Mouse (Mus musculus): ENCODE measurements around the gene Zfp541.
A peak's percentile ranks its signal among the peaks of the same experiment; 100 is the strongest.

Gene Zfp541

DNA sequence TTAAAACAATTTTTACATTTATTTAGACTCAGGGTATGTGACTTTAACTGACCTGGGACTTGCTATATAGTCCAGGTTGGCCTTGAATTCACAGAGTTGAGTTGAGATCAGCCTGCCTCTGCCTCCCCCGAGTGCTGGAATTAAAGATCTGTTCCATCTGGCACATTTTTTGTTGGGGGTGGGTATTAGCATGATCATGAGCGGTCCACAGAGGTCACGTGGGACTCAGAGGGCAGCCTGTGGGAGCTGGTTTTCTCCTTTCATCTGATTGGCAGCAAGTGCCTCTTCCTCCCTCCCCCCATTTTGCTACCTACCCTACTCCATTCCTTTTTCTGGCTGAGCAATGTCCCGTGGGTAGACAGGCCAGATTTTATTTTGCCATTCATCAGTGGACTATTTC lies 19.0 kb downstream of the Zfp541 start:
- DNase-seq (ENCODE audit: low spot score in 2 of 2): no peak

DNA sequence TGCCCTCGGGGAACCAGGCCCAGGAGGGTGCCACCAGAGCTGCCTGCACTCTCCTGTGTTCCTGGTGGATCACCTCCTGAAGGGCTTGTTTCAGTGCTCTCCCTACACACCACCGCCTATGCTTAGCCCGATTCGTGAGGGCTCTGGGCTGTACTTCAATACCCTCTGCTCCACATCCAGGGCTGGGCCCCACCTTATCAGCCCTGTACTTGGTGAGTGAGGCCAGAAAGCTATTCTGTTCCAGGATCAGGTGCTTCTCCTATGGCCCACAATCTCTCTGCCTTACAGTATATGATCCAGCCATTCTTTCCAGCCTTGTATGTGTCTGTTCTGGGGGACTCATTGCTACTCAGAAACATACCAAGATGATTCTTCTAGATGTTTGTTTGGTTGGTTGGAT lies 21.7 kb downstream of the Zfp541 start:
- DNase-seq (ENCODE audit: low spot score in 2 of 2): no peak

DNA sequence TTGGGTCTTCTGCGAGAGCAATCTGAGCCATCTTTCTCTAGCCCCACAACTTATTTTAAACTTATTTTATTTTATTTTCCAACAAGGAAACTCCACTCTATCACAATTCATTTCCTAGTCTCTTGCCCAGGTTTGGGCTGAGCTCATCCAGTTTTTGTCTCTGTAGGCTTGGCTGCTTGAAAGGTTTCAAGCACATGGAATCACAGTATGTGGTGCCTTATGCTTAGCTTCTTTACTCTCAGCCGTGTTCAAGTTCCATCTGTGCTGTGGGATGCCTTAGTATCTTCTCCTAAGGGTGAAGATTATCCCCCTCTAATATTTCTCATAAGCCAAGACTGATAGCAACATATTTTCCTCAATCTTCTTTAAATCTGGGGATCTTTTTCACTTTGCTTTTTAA lies 26.0 kb downstream of the Zfp541 start:
- DNase-seq (ENCODE audit: low spot score in 2 of 2): no peak

DNA sequence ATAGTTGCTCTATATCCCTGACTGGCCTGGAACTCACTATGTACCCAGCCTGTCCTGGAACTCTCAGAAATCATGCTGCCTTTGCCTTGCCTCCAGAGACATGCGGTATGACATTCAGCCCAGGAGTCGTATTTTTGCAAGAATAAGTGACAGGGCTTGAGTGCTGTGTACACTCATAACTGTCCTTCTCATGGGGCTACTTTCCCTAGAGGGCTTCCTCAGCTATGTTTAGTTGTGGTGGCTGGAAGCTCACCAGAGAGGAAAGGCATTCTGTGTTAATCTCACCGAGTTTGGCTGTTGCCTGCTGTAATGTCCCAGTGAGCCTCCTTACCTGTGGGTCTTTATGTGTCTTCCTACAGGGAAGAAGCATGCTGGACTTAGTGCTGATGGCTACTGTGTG lies 33.0 kb downstream of the Zfp541 start:
- no peak for DNase-seq (ENCODE audit: low spot score in 2 of 2)

DNA sequence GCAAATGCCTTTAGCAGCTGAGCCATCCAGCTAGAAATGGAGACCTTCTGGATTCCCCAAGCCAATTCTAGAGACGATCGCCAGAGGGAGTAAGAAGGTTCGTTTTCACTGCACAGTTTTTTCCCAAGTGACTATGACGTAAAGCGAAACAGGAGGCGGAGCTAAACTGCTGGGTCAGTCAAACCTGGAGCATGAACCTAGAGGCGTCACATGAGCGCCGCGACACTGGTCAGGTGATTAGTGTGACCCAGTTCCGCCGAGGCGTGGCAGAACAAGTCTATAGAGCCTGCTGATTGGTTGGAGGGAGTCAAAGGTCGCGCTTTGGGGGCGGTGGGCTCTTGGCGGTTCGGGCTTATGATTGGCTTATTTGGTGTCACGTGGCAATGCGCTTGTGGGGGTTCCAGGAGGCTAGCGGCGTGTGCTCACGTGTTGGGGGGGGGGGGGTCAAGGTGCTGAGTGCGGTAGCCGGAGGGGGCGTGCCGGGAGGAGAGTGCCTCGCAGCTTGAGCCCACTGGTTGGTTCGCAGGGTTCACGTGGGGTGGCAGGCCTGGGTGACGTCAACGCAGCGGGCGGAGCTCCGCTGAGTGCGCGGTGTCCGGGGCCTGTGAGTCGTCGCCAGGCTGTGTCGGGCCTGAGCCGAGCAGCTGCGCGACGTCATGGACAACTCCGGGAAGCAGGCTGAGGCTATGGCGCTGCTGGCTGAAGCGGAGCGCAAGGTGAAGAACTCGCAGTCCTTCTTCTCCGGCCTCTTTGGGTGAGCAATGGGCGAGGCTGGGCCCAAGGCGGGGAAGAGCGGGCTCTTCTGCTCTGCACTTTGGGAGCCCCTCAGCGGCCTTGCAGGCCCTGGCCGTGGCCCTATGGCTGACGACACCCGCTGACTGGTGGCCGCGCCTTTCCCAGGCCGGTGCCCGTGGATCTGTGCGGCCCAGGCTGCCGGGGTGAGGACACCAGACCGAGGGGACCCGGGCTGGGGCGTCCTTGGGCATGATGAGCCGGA lies 36.7 kb downstream of the Zfp541 start, which contains the start of gene Napa:
Gene Napa (plus strand): TSS at position 438 of the 997 bp plus-strand sequence.
- DNase-seq (ENCODE audit: low spot score in 2 of 2): peak; percentile 98

DNA sequence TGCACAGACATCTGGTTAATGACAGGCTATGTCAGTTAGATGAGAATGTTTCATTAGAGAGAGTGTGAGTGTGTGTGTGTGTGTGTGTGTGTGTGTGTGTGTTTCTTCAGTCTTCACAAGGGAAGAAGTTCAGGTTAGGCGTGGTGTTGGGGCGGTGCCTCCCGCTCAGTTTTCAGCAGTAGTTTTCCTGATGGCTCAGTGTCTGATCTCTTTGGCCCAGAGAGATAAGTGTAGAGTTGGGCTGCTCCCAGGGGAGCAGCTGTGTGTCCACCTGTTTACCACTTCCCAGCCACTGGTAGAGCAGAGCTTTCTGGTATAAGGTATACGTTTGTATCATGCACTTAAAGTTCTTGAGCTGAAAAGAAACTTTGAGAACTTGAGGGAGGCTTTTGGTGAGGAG lies 38.3 kb downstream of the Zfp541 start:
- no peak for DNase-seq (ENCODE audit: low spot score in 2 of 2)

DNA sequence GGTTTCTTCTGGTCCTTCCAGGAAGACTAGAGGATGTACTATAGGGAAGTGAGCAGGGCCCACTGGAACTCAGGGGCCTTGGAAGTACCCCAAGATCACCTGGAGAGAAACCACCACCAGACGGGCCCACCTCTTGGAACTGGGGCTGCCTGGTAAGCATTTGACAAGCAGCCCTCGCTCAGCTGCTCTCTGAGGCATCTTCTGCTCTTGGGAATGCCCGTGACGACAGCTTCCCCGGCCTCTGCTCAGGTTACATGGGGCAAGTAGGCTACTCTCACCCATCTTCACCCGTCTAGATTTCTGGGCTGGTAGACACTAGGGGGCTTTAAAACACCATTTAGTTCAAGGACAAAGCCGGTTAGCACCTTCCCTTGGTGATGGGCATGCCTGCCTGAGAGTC lies 39.5 kb downstream of the Zfp541 start:
- no peak for DNase-seq (ENCODE audit: low spot score in 2 of 2)

DNA sequence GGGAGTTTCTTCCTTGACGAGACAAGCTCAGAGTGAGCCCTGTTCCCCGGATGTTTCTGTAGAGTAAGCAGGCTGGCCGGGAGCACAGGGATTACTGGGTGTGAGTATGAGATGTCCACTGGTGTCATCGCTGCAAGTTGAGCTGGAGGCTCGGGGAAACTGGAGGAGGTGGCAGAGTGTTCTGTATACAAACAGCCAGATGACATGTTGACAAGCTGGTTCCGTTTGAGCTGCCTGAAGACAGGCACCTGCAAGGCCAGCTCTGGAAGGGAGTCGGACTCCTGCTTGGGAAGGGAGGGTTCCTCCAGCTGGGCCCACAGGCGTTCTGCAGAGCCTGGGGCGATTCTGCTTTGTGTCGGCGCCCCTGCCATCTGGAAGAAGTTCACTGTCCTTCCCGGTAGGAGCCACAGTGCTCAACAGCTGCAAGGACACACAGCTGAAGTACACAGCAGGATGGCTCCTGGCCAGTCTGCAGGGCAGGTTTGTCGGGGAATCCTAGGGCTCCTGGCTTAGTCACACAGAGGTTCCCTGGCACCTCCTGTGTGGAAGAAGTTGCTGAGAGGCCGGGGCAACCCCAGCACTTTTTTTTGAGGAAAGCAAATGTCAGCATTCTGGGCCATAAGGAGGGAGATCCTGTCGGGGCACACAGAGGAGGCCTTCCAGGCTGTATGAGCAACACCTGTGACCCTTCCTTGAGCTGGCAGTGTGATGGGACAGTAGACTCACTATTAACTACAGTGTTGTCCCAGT lies 40.3 kb downstream of the Zfp541 start:
- DNase-seq (ENCODE audit: low spot score in 2 of 2): no peak

DNA sequence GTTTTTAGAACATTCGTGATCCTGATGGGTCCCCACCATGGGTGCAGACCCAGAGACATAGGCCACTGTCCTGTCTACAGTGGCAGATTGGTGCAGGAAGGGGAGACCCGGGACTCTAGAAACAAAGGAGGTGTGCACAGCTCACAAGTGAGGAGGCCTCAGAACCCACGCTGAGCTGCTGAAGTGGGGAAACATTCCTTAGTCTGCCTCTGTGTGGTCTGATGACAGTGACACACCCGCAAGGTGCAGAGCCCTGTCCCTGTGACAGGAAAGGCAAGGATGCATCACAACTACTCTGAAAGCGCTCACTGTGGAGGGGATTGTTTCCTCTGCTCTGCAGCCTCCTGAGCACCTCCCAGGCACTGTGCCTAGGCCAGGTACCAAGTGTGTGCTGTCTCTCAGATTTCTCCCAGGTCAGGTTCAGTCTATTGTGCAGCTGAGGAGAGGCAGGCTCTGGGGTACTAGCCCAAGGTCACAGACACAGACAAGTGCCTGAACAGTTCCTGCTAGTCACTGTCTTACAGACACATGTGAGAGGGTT lies 41.1 kb downstream of the Zfp541 start:
- DNase-seq (ENCODE audit: low spot score in 2 of 2): no peak

DNA sequence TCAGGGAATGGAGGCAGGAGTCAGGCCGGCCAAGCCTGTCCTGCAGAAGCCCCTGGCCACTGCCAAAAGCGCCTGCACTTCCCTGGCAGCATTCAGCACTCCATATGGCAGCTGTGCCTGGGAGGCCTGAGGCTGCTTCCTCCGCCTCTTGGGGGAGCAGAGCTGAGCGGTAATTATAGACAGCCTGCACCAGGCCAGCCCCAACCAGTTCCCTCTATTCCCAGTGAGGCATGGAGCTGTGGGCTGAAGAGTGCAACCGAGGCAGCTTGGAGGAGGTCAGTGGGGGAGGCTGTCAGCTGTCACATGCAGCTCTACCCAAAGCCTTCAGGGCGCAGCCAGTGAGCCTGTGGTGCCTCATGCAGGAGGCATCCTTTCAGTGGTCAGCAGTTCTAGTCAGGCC lies 42.1 kb downstream of the Zfp541 start:
- no peak for DNase-seq (ENCODE audit: low spot score in 2 of 2)

DNA sequence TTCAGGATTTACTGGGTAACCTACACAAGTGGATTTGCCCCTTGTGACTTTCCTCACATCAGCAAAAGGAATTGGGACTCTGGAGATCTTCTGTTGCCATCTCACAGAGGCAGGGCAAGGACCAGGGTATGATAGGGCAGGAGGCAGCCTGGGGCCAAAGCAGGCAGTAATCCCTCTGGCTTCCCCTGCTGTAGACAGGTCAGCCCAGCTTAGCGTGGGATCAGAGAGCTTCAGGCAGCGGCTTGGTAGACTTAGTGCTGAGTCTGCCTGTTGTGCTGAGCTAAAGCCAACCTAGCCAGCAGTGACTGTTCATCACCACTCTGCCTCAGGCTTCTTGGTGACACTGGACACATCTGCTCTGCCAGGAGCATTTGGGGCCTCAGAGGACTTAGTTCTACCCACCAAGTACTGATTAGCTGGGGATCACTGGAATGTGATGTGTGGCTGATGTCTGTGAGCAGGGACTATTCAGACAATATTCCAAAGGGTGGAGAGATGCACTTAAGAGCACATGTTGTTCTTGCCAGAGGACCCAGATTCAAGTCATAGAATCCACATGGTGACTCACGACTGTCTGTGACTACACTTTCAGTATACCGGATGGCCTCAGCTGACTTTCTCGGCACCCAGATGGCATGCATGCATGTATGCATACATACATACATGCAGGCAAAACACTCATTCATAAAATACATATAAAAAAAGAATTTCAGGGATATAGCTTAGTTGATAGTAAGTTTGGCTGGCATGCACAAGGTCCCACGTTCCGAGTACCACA lies 43.2 kb downstream of the Zfp541 start:
- DNase-seq (ENCODE audit: low spot score in 2 of 2): no peak

DNA sequence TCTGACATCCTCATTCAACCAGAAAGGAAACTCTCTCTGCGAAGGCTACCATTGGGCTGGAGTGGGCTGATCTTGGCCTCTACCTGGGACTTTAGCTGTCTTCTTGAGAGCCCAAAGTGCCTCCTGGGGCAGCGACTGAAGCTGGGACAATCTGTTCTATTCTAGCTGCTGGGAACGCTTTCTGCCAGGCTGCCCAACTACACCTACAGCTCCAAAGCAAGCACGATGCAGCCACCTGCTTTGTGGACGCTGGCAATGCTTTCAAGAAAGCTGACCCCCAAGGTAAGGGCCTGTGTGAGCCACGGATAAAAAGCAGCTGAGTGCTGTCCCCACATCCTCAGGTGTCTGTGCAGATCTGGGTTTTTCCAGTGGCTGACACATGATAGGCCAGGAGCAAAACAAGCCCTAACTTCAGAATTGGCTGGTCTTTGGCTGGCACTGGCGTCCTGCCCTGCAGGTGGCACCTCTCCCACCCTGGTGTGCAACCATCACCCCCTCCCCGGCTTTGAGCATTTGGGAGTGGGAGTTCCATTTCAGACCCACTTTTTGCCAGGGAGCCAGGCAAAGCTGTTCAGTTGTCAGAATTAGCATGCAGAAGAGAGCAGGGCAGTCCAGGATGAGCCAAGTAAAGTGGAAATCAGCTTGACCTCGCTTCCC lies 47.4 kb downstream of the Zfp541 start:
- no peak for DNase-seq (ENCODE audit: low spot score in 2 of 2)

DNA sequence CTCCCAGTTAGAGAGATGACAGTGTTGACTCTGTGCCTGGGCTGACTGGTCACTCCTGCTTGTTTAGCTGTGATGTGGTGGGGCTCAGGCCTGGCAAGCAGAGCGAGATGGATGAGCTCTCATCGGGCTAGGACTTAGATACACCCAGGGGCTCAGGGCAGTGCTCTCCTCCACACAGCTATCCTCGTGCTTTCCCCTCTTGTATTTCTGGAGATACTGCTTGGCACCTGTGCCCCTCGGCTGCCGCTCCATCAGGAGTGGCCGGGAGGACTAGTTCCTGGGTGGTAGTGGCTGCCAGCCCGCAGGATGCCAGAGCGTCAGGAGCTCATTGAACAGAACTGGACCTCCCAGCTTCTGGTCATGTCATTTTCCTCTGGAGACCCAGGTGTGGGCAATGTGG lies 48.5 kb downstream of the Zfp541 start:
- no peak for DNase-seq (ENCODE audit: low spot score in 2 of 2)

DNA sequence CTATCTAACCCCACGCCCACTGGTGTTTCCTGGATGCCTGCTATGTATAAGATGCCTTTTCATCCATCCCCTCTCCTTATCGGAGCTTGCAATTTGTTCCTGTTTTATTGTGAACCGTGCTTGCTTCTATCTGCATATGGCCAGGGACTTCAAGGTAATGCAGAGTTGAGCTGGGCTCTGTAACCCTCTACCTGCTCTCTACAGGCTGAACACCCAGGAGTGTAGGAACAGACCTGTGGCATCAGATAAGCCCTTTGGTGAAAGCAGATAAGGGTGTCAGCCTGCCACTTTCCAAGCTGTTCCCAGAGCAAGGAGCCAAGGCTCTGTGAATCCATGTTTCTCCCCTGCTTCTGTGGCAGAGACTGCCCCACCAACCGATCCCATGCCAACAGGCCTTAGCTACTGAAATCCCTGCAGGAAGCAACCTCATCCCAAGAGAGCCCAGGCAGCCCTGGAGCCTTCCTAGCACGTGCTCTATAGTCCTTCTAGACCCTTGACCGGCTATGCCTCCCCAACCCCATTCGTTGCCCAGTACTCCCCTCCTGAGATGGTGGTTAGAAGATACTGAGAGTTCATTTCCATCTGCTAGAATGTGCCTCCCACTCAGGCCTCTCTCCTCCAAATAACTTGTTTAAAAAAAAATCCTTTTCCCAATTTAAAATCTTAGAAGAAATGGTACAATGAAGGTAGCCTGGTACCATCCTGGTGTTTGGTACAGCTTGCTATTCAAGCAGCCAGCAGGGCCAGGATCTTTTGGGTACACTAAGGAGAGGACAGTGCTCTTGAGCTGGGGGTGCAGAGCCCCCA lies 49.9 kb downstream of the Zfp541 start:
- no peak for DNase-seq (ENCODE audit: low spot score in 2 of 2)

DNA sequence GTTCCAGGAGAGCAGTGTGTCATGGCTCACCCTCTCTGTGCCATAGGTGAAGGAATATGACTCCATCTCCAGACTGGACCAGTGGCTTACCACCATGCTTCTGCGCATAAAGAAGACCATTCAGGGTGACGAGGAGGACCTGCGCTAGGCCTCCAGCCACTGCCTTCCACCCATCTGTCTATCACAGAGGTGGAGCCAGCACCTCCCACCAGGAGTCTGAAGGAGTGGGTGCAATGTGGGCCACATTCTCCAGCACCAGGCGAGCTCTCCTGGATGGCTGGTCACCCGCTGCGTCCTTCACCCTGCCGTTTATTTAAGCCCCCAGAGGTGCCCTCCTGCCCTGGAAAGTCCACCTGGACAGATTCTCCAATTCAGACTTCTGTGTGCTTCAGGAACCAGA lies 54.8 kb downstream of the Zfp541 start:
- DNase-seq (ENCODE audit: low spot score in 2 of 2): no peak

DNA sequence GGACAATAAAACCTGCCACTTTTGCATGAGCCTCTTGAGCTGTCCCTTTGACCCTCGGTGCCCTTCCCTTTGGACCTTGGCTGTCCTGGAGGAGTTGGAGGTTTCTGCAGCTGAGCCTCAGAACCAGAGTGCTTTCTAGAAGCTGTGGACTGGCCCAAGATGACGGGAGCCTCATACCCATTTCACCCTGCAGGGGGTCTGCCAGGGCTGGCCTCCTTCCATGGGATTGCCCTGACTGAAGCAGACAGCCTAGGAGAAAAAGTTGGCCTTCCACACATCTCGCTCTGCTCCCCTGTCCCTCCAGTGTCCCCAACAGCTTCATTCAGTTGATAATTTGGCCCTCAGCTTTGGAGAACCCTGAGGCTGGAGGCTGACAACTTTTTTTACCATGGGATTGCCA lies 55.5 kb downstream of the Zfp541 start:
- DNase-seq (ENCODE audit: low spot score in 2 of 2): no peak

DNA sequence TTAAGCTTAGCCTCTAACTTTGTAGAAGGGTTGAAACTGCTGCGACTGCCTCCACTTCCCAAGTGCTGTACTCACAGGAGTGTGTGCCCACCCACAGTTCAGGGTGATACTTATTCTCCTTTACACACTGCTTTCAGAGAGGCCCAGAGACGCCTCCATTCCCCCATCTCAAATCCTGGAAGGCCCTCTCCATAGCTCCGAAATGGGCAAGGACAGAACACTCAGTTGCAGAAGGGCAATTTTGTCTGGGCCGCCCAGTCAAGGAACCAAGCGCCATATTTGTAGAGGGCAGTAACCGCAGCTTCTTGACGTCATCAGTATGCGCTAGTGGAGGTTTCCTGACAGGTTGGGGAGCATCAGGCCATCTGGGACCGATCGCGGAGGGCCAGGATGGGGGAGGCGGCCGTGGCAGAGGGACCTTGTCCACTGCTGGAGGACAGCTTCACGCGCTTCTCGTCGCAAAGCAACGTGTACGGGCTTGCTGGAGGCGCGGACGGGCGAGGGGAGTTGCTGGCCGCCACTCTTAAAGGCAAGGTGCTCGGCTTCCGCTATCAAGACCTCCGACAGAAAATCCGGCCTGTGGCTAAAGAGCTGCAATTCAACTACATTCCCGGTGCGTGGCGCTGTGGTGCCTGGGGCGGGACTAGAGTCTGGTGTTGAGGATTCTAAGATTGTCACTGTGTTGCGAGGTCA lies 58.1 kb downstream of the Zfp541 start, which contains the start of gene Kptn:
Gene Kptn (plus strand): TSS at position 327 of the 693 bp plus-strand sequence.
- peak; percentile 87 to 91 for DNase-seq (ENCODE audit: low spot score in 2 of 2)

DNA sequence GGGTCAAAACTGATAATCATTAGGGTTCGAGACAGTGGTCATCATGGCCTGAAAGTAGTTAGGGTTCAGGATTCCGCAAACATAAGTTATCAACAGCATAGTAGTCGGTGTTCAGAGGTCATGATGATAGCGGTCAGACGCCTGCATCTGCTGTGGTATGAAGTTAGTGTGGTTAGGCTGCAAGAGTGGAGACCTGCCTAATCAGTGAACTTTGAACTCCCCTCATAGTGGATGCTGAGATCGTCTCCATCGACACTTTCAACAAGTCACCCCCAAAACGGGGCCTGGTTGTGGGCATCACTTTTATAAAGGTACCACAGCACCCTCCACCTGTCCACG lies 58.6 kb downstream of the Zfp541 start:
- DNase-seq (ENCODE audit: low spot score in 2 of 2): no peak

DNA sequence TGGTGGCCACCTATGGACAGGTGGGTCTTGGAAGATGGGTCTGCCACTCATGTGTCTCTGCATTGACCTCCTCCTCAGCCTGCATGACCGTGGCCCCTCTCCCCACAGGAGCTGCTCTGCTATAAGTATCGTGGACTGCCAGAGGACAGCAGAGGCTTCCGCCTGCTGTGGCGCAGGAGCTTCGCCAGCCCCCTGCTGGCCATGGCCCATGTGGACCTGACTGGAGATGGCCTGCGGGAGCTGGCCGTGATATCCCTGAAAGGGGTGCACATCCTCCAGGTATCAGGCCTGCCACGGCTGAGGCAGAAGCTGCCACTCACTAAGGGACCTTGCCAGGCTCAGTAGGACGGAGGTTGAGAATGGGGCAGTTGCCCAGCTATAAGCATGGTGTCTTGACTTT lies 64.2 kb downstream of the Zfp541 start:
- no peak for DNase-seq (ENCODE audit: low spot score in 2 of 2)

DNA sequence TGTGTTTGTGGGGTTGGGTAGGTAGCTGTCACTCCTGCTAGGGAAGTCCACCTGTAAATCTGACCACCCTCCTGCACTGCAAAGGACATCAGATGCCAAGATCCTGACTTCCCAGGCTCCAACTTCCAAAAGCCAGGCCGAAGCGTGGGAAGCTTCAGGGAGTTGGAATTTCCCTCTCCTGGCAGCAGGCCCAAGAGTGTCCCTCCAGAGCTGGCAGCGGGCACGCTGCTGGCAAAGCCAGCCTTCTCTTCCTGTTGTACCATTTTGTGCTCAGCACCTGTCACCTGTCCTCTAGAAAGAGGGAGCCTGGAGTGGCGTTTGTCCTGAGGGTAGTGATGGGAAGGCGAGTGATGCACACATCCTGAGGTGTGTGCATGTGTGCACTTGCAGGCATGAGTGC lies 66.7 kb downstream of the Zfp541 start:
- DNase-seq (ENCODE audit: low spot score in 2 of 2): no peak

Data from urinary bladder, postnatal 4 days (tissue).